Mouse (Mus musculus): ENCODE measurements at regions not wholly inside any gene's neighbourhood (a gene's known extent, or its start where the extent isn't known, plus 50 kb on each side); places are given as distances from the start of the nearest gene placed in this dataset.
A peak's percentile ranks its signal among the peaks of the same experiment; 100 is the strongest.

DNA sequence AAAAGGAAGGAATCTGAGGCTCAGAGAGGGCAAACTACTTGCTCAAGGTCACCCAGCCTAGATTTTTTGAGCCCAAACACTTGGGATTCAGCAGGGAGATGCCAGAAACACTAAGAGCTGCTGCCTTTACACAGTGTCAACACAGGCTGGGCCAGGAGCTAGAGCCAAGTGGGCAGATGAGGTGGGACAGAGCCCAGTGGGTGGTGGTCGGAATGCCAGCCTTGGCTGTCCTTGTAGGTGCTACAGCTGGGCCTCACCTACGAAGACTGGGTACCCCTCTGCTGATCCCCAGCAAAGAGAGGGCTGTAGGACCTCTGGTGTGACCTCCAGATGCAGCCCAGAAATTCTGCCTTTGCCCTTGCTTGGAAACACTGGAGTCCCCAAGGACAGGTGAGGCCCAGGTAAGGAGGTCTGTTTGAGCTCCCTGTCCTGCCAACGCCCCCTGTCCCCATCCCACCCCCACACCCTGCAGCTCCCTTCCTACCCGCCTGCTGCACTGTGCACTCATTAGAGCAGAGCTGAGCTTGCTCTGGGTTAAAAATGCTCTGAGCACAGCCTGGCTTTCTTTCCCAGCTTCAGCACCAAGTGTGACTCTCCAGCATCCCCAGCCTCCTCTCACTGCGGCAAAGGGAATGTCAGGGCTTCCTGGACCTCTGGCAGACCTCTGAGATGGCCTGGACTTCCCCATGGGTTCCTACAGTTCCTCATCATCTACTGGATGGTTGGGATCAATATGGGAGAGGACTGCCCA is 76.2 kb downstream of the Cstad start:
- no peak for DNase-seq

DNA sequence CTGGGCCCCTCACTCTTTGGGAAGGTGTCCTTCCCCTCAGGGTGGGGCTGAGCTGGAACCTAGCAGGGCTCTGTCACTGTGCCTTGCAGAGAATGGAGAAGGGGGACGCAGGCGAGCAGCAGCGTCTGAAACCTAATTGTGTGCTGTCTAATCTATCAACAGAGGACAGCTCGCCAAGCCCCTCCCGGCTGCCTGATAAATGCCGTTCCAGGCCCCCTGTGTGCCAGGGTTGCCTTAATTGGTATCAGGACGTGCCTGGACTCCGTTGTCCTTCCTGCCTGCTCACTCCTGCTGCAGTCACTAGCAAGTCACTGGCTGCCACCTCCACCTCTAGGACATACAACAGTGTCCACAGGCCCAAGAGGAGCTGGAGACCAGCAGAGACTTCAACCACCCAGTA is 72.6 kb downstream of the Cstad start:
- no peak for DNase-seq

DNA sequence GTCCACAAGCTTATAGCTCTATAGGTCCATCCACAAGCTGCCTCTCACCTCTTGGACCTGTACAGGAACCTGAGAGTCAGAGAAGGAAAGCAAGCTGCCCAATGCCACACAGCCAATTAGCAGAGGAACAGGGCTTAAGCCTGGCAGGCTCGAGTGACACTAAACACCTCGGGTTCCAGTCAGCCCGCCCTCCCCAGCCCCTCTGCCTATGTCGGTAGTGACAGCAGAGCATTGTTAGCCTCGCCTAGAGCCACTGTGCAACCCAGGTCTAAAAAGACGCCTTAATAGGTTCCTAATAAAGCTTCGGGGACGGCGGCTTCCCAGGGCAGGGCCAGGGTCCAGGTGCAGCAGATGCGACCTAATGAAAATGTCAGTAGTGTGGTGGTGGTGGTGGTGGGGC is 66.3 kb downstream of the Cstad start:
- no peak for DNase-seq

DNA sequence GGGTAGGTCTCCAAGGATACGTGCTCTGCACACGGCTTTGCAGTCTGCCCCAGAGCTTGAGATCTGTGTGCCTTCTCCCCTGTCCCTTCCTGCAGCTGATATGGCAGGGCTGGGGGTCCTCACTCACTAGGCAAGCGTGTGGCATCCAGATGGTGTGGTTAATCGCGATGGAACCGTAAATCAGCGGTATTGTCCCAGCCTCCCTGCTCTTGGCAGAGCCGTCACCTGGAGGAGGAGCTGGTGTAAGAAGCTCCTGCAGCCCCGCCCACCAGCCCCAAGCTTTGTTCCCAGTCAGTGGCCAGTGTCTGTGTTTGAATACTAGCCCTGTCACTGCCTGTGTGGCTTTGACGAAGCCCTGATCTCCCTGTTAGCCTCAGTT is 65.8 kb downstream of the Cstad start:
- peak; percentile 34 for DNase-seq

DNA sequence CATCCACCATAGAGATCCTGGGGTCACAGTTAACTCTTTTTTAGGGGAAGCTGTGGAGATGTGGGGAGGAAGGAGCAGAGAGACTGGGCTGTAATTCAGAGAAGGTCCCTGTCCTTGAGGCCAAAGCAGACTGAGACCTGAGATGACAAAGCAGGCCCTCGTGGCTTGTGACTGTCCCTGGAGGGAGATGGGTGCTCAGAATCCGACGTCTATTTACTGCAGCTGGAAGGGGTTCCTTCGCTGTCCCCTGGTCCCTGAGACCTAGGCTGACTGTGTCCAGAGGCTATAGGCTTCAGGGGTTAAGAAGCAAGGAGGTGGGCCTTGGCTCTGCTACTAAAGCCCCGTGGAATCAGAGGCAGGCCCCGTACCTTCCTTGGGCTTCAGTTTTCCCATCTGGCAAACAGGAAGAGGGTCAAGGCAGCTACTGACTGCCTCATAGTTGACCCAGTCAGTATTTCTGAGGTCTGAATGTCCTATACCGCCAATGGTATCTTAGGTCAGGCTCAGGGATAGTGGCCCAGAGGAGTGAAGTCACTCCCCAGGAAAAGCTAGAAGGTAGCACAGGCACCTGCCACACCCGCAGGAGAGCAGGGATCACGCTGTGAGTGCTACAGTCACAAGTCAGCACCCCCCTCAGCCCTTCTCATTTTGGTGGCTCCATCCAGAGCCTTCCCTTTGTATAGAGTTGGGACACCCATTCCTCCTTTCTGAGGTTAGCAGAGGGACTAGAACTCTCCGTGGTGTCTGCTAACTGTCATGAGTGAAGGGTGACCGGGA is 65.2 kb downstream of the Cstad start:
- DNase-seq = no peak

DNA sequence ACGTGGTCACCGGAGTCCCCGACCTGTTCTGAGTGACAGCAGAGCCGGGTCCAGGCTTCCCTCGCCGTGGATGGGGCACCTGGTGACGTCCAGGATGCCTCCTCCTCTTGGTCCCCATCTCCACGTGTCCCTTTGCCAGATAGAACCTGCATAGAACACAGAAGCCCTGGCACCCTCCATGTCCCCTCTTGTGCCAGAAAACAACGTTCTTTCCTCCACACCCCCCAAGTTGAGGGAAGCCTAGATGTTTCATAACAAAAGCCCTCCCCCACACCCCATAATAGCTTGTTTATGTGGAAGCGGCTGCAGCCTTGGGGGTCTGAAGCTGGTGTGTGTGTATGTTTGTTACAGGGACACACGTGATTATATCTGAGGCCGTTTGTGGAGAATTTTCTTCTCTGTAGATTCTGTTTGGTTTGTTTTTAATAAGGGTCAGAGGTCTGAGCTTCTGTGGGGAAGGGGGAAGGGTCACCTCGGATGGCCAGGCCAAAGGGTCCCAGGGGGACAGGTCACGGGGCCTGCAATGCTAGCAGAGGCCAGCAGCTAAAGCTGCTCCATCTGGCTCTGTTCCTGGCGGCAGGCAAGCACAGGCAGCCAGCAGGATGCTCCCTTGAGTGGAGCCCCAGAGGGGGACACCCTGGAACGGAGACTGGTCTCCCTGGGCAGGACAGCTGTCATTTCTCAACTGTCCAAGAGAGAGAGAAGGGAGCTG is 64.2 kb downstream of the Cstad start:
- peak; percentile 50 for DNase-seq

All from thymus, postnatal 14 days (tissue).